1 mouse cellular context compared by ENCODE assay signal in the genomic region with DNA sequence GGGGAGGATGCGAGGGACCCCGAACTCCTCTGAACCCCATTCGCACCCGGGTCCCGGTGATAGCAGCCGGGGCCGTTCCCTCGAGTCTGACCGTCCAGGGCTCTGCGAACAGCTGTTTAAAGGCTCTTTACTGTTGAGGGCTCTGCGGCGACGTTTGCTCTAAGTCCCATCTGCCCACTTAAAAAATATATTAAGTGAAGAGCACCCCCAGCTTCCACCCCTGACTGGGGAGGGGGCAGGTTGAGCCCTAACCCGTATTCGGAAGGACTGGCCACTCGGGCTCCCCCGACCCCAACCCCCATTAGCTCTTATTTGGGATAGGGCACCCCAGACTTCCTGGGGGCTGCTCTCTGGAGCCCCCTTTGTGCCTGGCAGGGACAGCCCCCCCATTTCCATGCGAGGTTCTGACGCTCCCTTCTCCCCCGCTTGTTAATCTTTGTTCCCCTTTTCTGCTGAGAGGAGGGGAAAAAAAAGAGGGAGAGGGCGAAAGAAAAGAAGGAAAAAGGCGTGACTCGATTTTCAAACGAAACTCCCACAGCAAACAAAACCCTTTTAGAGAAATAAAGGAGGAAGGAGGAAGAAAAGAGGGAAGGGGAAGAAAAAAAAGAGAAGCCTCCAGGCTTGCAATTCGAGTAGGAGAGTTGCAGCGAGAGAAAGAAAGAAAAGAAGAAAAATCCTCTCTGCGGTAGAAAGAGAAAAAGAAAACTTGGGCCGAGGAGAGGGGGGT.
A peak's percentile ranks its signal among the peaks of the same experiment; 100 is the strongest.
TF ChIP-seq lines count a peak whose summit lies in the region.

No protein-coding gene starts in this region.

TF ChIP-seq in MEL, 35 proteins besides CTCF, POLR2A, EP300 and RAD21 (continued from another document):
- TF ChIP-seq ELF1 (IDR thresholded peaks at IDR 0.05; ENCODE audit: low read depth, low read length) (no peak), SIN3A (IDR thresholded peaks at IDR 0.05; ENCODE audit: low read length) (peak; percentile 37), POLR2AphosphoS2 (IDR thresholded peaks at IDR 0.05; ENCODE audit: low read length) (no peak), GATA1 (IDR thresholded peaks at IDR 0.05; ENCODE audit: low read depth, low read length) (no peak), TCF12 (IDR thresholded peaks at IDR 0.05; ENCODE audit: low read depth, low read length) (no peak), POLR2AphosphoS5 (IDR thresholded peaks at IDR 0.05; ENCODE audit: borderline replicate concordance, low read depth, low read length) (no peak), USF1 (IDR thresholded peaks at IDR 0.05; ENCODE audit: low read depth, low read length) (no peak), ETS1 (IDR thresholded peaks at IDR 0.05; ENCODE audit: low read depth, low read length) (no peak), CHD2 (IDR thresholded peaks at IDR 0.05; ENCODE audit: low read length) (no peak), ZKSCAN1 (IDR thresholded peaks at IDR 0.05; ENCODE audit: low read depth, low read length) (no peak), MAZ (IDR thresholded peaks at IDR 0.05; ENCODE audit: low read depth, low read length) (no peak), ZC3H11A (IDR thresholded peaks at IDR 0.05; ENCODE audit: low read depth, low read length) (no peak), MEF2A (IDR thresholded peaks at IDR 0.05; ENCODE audit: extremely low read depth, insufficient replicate concordance, low read depth, low read length, poor library complexity, severe bottlenecking) (no peak)
